Mouse (Mus musculus) testis, postnatal 10 days (tissue): ENCODE measurements around the gene Sult1d1.
"Not testable (repeated sequence)": the region's sequence is repeated elsewhere in the genome, so short reads cannot be mapped to it uniquely, and the experiment has no call there.

ENCODE experiments used
- DNase-seq: peaks from one replicate; pipeline ENCODE4 v3.0.0; 2021; ENCODE audit warnings: low spot score

Gene Sult1d1

GRCm38 (mm10) chr5:87568845-87569244, at the start of gene Sult1d1:
TSS of gene Sult1d1 (minus strand) at chr5:87569027.
- no peak for DNase-seq

- DNase-seq, result no peak
These were observed 46.2 kb upstream of the Sult1d1 start for GRCm38 (mm10) chr5:87615128-87615390.

- DNase-seq, result no peak
These were observed 45.7 kb upstream of the Sult1d1 start for GRCm38 (mm10) chr5:87614364-87615127.

GRCm38 (mm10) chr5:87601018-87601417, 32.2 kb upstream of the Sult1d1 start:
- DNase-seq, result peak; percentile 45

- no peak for DNase-seq
These were observed 29.1 kb upstream of the Sult1d1 start for GRCm38 (mm10) chr5:87597891-87598290.

DNA sequence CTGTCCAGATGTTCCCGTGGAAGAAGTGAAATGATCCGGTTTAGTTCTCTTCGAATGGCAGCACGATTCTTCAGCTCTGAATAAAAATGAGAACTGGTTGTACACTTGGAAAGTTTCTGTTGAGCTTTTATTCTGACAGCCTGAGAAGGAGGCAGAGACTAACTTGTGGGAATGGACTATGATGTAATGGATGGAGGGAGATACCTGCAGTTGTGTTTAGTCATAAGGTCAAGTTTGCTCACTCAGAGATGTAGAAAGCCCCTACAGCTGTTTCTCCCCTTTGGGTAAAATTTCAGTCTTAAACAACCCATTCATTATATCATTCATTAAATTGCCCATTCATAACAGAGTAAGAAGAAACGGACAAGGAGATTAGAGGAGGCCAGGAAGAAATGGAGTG, 22.7 kb upstream of the Sult1d1 start, which contains the start of gene Sult1e1:
Gene Sult1e1 (minus strand): TSS at position 101 of the 400 bp plus-strand sequence.
- no peak for DNase-seq

- no peak for DNase-seq
These were observed 21.1 kb upstream of the Sult1d1 start for GRCm38 (mm10) chr5:87589916-87590315.

DNA sequence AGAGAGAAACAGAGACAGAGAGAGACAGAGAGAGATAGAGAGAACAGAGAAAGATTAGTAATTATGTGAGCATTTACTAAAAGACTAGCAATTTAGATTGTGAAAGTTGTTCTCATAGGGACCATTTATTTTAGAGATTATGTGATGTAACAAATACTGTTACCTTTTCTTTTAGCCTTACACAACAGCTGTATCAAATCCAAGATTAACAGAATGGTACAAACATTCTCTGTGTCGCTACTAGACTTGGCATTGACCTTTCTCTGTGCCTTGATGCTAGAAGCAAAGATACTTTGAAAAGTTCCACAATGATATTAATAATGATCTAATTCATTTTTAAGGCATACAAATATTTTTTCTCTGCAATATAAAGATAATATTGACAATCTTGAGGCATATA, 11.6 kb upstream of the Sult1d1 start:
- no peak for DNase-seq

DNA sequence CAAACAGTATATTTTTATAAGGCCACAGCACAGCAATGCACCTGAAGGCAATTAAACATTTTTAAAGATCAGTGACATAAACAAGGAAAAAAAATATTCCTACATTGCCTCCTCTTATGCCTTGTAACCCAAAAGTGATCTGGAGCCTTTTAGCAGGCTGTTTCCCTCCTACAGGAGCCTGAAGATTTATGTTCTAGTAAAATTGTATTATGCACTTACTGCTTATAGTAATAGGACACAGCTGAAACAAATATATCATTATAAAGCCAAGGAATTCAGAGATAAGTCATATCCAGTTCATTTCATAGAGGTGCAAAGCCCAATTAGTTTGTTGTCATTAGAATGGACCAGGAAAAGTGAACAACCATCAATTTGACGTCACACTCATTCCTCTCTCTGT, 5.3 kb upstream of the Sult1d1 start:
- DNase-seq, result no peak

- DNase-seq, result no peak
These were observed 4.7 kb upstream of the Sult1d1 start for GRCm38 (mm10) chr5:87573490-87573889.

- DNase-seq, result no peak
These were observed 4.0 kb upstream of the Sult1d1 start for GRCm38 (mm10) chr5:87572781-87573180.

DNA sequence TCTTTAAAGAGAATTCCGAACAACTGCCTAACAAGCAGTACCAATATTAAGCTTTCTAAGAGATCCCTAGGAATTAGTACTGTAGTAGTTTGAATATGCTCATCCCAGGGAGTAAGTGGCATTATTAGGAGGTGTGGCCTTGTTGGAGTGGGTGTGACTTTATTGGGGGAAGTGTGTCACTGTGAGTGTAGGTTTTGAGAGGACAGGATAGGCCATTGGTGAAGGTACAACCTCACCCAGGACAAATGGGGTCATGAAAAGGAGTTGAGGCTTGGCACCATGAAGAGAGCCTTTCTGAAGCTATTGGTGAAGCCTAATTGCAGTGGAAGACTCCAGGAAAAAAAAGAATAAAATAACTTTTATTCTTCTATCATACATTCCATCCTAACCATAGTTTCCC, 1.5 kb downstream of the Sult1d1 start:
- no peak for DNase-seq

- no peak for DNase-seq
These were observed 5.9 kb downstream of the Sult1d1 start for GRCm38 (mm10) chr5:87562966-87563365.

DNA sequence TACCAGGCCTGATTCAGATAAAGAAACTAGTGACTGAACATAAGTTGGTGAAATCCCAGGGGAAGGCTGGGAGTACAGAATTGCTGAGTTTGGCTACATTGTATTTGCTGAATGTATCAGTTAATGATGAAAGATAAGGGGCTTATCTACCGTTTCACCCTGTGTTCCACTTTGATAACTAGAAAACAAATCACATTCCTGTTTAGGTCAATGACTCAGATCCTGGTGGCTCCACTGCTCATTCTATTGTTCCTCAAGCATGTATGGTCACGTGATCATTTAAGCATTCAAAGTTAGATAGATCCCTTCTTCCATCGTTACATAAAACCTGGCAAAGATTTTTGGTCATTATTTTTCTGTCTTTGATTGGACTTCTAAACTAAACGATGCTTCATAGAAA, 6.3 kb downstream of the Sult1d1 start:
- DNase-seq, result no peak

GRCm38 (mm10) chr5:87560145-87560544, 8.7 kb downstream of the Sult1d1 start:
- no peak for DNase-seq

DNA sequence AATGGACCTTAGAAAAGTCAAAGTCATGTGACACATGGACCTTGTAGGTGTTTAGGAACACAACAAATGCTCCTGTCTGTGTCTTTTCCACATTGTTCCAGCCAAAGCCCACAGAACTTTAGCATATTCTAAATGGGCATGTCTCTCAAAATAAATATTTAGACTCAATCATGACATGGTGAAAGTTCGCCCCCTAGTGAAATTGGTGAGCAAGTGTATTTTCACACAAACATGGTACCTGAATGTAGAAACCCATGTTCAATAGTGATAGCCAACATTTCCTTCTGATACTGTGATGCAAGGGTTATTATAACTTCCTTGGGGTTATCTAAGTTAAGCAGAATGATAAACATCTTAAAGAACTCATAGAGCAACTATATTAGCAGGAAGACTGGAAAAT, 17.9 kb downstream of the Sult1d1 start:
- DNase-seq, result no peak

DNA sequence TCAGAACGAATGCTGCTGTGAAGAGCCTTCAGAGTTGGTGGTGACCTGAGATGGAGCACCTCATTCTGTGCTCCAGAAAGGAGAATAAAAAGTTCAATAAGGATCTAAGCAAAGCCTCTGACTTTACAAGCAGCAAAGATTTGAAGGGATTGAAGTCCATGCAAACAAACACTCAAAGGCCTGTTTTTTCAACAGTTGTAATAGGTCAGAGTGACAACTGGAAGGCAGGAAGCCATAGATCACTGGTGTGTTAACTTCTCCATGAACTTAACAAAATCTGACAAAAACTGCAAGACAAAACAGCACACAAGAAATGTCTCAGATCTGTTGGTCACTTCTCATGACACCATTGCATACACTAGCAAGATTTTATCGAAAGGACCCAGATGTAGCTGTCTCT, 30.7 kb downstream of the Sult1d1 start, which contains the start of gene Sult1b1:
Gene Sult1b1 (minus strand): TSS at position 85 of the 400 bp plus-strand sequence.
- no peak for DNase-seq

GRCm38 (mm10) chr5:87535994-87536644, 32.7 kb downstream of the Sult1d1 start:
- no peak for DNase-seq

GRCm38 (mm10) chr5:87532288-87532687, 36.5 kb downstream of the Sult1d1 start:
- DNase-seq, result no peak

- not testable (repeated sequence) for DNase-seq
These were observed 45.3 kb downstream of the Sult1d1 start for GRCm38 (mm10) chr5:87523561-87523960.

- DNase-seq, result no peak
These were observed 62.9 kb downstream of the Sult1d1 start for GRCm38 (mm10) chr5:87505776-87506458.
